Mouse (Mus musculus) heart, postnatal 0 days (tissue): ENCODE measurements around the gene Defa22.
"Not testable (repeated sequence)": the region's sequence is repeated elsewhere in the genome, so short reads cannot be mapped to it uniquely, and the experiment has no call there.

ENCODE experiments used
- CTCF ChIP-seq: IDR thresholded peaks from 2 replicates; pipeline ENCODE4 v1.5.1; 2016; ENCODE audit warnings: antibody characterized with exemption, control low read depth, low read depth
- EP300 ChIP-seq: IDR thresholded peaks from 2 replicates; pipeline ENCODE4 v1.6.1; 2016; ENCODE audit warnings: antibody characterized with exemption, low read depth

DNA sequence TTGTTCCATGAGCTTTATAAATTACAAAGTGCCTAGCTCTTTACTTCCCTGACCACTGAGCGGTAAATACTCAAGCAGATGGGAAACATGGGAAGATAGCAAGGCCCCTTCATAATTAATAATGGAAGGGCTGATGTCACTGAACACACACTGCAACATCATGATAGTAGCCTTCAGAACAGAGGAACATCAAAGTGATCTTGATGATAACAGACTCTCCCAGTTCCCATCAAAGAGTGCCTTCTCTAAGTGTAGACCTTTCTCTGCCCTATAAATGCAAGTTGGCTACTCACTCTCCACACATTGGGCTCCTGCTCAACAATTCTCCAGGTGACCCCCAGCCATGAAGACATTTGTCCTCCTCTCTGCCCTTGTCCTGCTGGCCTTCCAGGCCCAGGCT, 39.2 kb downstream of the Defa22 start, which contains the start of gene Gm15293:
- TF ChIP-seq CTCF, EP300: not testable (repeated sequence)
